Mouse (Mus musculus) liver, adult 2 months (tissue): ENCODE measurements around the gene Dmrta2.

Experiments used
- CTCF ChIP-seq: fragments of 200-500 bp; IDR thresholded peaks from 2 replicates; pipeline ENCODE4 v1.5.1; 2011; ENCODE audit warnings: low read depth, low read length, control low read depth
- POLR2A ChIP-seq: fragments of 200-500 bp; IDR thresholded peaks from 2 replicates; pipeline ENCODE4 v1.6.1; 2011; ENCODE audit warnings: low read length, control low read depth; ENCODE audit not compliant: insufficient read depth; ENCODE audit errors: extremely low read depth

- no peak for TF ChIP-seq CTCF
- no peak for TF ChIP-seq POLR2A
These were observed 1.3 kb upstream of the Dmrta2 start for GRCm38 (mm10) chr4:109976273-109977147.
